Mouse (Mus musculus): ENCODE results near the gene Ankrd39. TPM values are rescaled to one million over a fixed set of nuclear protein-coding genes. Genes with fewer than 3 reads are reported as not detected.

Gene Ankrd39
- polyA plus RNA-seq, 1 experiment from 2014 or later: 29.5 TPM

GRCm38 (mm10) chr1:36560903-36561302 lies 13.7 kb upstream of the Ankrd39 start:
- 44% methylated on average over 6 of the region's 6 CpGs for WGBS
- Histone ChIP-seq H3K4me3 (replicated peaks) (no peak overlapping the region), H3K27ac (replicated peaks) (no peak overlapping the region), H3K27me3 (no peaks in the 10 kb centered on the region), H3K9me3 (replicated peaks) (no peaks in the 10 kb centered on the region), H3K4me2 (replicated peaks) (no peak overlapping the region), H3K36me3 (no peaks in the 10 kb centered on the region), H3K9ac (no peak overlapping the region), H3K4me1 (peaks cover 26% of the 10 kb centered on the region)
- no peak for ATAC-seq (ENCODE audit: insufficient number of reproducible peaks, low FRiP score, low TSS enrichment, low read depth)

GRCm38 (mm10) chr1:36559888-36560287 lies 12.6 kb upstream of the Ankrd39 start:
- no peak overlapping the region for H3K27ac ChIP-seq (replicated peaks)
- H3K9me3 ChIP-seq (replicated peaks): no peaks in the 10 kb centered on the region
- peaks cover 3% of the 10 kb centered on the region; the same call in 1 of the 2 replicates for H3K36me3 ChIP-seq
- H3K27me3 ChIP-seq: no peaks in the 10 kb centered on the region
- 30% methylated on average over 5 of the region's 5 CpGs for WGBS
- peaks cover 34% of the 10 kb centered on the region for H3K4me1 ChIP-seq
- H3K4me2 ChIP-seq (replicated peaks): no peak overlapping the region
- no peak for ATAC-seq (ENCODE audit: insufficient number of reproducible peaks, low FRiP score, low TSS enrichment, low read depth)
- no peak overlapping the region for H3K4me3 ChIP-seq (replicated peaks)
- no peak overlapping the region for H3K9ac ChIP-seq

GRCm38 (mm10) chr1:36559256-36559655 lies 12.0 kb upstream of the Ankrd39 start:
- Histone ChIP-seq H3K9ac (no peak overlapping the region), H3K4me3 (replicated peaks) (peak overlapping the region; percentile 95), H3K4me1 (peaks cover 40% of the 10 kb centered on the region), H3K36me3 (peaks cover 9% of the 10 kb centered on the region; the same call in 1 of the 2 replicates), H3K27me3 (no peaks in the 10 kb centered on the region), H3K4me2 (replicated peaks) (peak overlapping the region; percentile 89), H3K9me3 (replicated peaks) (no peaks in the 10 kb centered on the region), H3K27ac (replicated peaks) (peak overlapping the region; percentile 99; the same call in 1 of the 2 replicates)
- no peak for ATAC-seq (ENCODE audit: insufficient number of reproducible peaks, low FRiP score, low TSS enrichment, low read depth)
- WGBS: 19% methylated on average over 4 of the region's 4 CpGs

GRCm38 (mm10) chr1:36558031-36558993 lies 11.1 kb upstream of the Ankrd39 start, which contains the start of gene Sema4c:
Gene Sema4c (minus strand): TSS chr1:36558349.
- Histone ChIP-seq H3K4me1 (peaks cover 45% of the 10 kb centered on the region), H3K27me3 (no peaks in the 10 kb centered on the region), H3K27ac (replicated peaks) (peak within 1 kb of the TSS; percentile 99), H3K36me3 (peaks cover 18% of the 10 kb centered on the region), H3K4me2 (replicated peaks) (peak within 1 kb of the TSS; percentile 89), H3K9ac (peak within 1 kb of the TSS; percentile 93), H3K4me3 (replicated peaks) (peak within 1 kb of the TSS; percentile 95), H3K9me3 (replicated peaks) (no peaks in the 10 kb centered on the region)
- ATAC-seq (ENCODE audit: insufficient number of reproducible peaks, low FRiP score, low TSS enrichment, low read depth): peak; percentile 69
- WGBS: 1% methylated on average over 66 of the region's 69 CpGs

- Histone ChIP-seq H3K4me2 (replicated peaks) (peak overlapping the region; percentile 89), H3K27me3 (no peaks in the 10 kb centered on the region), H3K4me3 (replicated peaks) (peak overlapping the region; percentile 95), H3K36me3 (peaks cover 26% of the 10 kb centered on the region), H3K4me1 (peaks cover 45% of the 10 kb centered on the region), H3K27ac (replicated peaks) (peak overlapping the region; percentile 99), H3K9me3 (replicated peaks) (no peaks in the 10 kb centered on the region), H3K9ac (peak overlapping the region; percentile 93)
- peak; percentile 87 for ATAC-seq (ENCODE audit: insufficient number of reproducible peaks, low FRiP score, low TSS enrichment, low read depth)
- under 1% methylated on average over 48 of the region's 48 CpGs for WGBS
These were observed 10.3 kb upstream of the Ankrd39 start for GRCm38 (mm10) chr1:36557457-36558011.

- Histone ChIP-seq H3K27ac (replicated peaks) (peak overlapping the region; percentile 99), H3K9me3 (replicated peaks) (no peaks in the 10 kb centered on the region), H3K27me3 (no peaks in the 10 kb centered on the region), H3K36me3 (peaks cover 34% of the 10 kb centered on the region), H3K4me1 (peaks cover 45% of the 10 kb centered on the region), H3K4me2 (replicated peaks) (peak overlapping the region; percentile 89), H3K4me3 (replicated peaks) (peak overlapping the region; percentile 95), H3K9ac (peak overlapping the region; percentile 93)
- peak; percentile 84 for ATAC-seq (ENCODE audit: insufficient number of reproducible peaks, low FRiP score, low TSS enrichment, low read depth)
- under 1% methylated on average over 49 of the region's 52 CpGs for WGBS
These were observed 9.6 kb upstream of the Ankrd39 start for GRCm38 (mm10) chr1:36556553-36557456.

- WGBS: 2% methylated on average over 8 of the region's 8 CpGs
- Histone ChIP-seq H3K4me3 (replicated peaks) (peak overlapping the region; percentile 95), H3K27ac (replicated peaks) (peak overlapping the region; percentile 99), H3K36me3 (peaks cover 43% of the 10 kb centered on the region), H3K27me3 (no peaks in the 10 kb centered on the region), H3K9me3 (replicated peaks) (no peaks in the 10 kb centered on the region), H3K4me2 (replicated peaks) (peak overlapping the region; percentile 89), H3K4me1 (peaks cover 47% of the 10 kb centered on the region), H3K9ac (peak overlapping the region; percentile 93)
- ATAC-seq (ENCODE audit: insufficient number of reproducible peaks, low FRiP score, low TSS enrichment, low read depth): no peak
These were observed 8.7 kb upstream of the Ankrd39 start for GRCm38 (mm10) chr1:36555798-36556395.

- 62% methylated on average over 21 of the region's 21 CpGs for WGBS
- H3K27me3 ChIP-seq: no peaks in the 10 kb centered on the region
- peak overlapping the region; percentile 89 for H3K4me2 ChIP-seq (replicated peaks)
- H3K27ac ChIP-seq (replicated peaks): peak overlapping the region; percentile 99
- ATAC-seq (ENCODE audit: insufficient number of reproducible peaks, low FRiP score, low TSS enrichment, low read depth): no peak
- peaks cover 53% of the 10 kb centered on the region for H3K36me3 ChIP-seq
- H3K4me3 ChIP-seq (replicated peaks): peak overlapping the region; percentile 95
- H3K9ac ChIP-seq: no peak overlapping the region
- no peaks in the 10 kb centered on the region for H3K9me3 ChIP-seq (replicated peaks)
- H3K4me1 ChIP-seq: peaks cover 54% of the 10 kb centered on the region
These were observed 7.6 kb upstream of the Ankrd39 start for GRCm38 (mm10) chr1:36554633-36555399.

- Histone ChIP-seq H3K27me3 (no peaks in the 10 kb centered on the region), H3K4me3 (replicated peaks) (no peak overlapping the region), H3K4me2 (replicated peaks) (no peak overlapping the region), H3K9me3 (replicated peaks) (no peaks in the 10 kb centered on the region), H3K4me1 (peaks cover 62% of the 10 kb centered on the region), H3K9ac (no peak overlapping the region), H3K27ac (replicated peaks) (no peak overlapping the region), H3K36me3 (peaks cover 66% of the 10 kb centered on the region)
- 87% methylated on average over 16 of the region's 16 CpGs for WGBS
- no peak for ATAC-seq (ENCODE audit: insufficient number of reproducible peaks, low FRiP score, low TSS enrichment, low read depth)
These were observed 5.3 kb upstream of the Ankrd39 start for GRCm38 (mm10) chr1:36552506-36552905.

- peaks cover 65% of the 10 kb centered on the region for H3K4me1 ChIP-seq
- no peaks in the 10 kb centered on the region for H3K9me3 ChIP-seq (replicated peaks)
- 85% methylated on average over 17 of the region's 17 CpGs for WGBS
- H3K9ac ChIP-seq: no peak overlapping the region
- no peak overlapping the region for H3K4me3 ChIP-seq (replicated peaks)
- H3K36me3 ChIP-seq: peaks cover 66% of the 10 kb centered on the region
- H3K27ac ChIP-seq (replicated peaks): no peak overlapping the region
- no peaks in the 10 kb centered on the region for H3K27me3 ChIP-seq
- no peak for ATAC-seq (ENCODE audit: insufficient number of reproducible peaks, low FRiP score, low TSS enrichment, low read depth)
- H3K4me2 ChIP-seq (replicated peaks): no peak overlapping the region
These were observed 4.7 kb upstream of the Ankrd39 start for GRCm38 (mm10) chr1:36551904-36552303.

Measured in embryonic facial prominence, embryonic 15.5 days (tissue).